Mouse (Mus musculus): ENCODE data around the gene Ank.

Gene Ank

DNA sequence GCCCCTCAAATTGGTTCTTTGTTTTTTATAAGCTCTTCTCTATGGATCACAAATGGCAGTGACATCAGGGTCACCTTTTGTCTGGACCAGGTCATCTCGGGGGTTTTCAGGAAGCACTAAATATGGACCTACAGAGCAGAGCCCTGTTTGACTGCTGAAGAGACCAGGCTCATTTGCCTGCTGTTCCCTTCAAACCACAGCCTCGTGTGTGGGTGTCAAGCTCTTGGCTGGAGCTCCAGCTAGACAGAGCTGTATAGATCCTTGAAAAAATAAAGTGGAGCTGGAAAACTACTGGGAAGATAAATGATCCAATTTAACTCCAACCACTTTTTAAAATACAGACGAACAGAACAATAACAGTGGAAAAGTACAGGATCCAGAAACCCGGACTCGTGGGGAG lies 70.3 kb downstream of the Ank start:
- DNase-seq (ENCODE audit: low read depth, low spot score), result no peak

DNA sequence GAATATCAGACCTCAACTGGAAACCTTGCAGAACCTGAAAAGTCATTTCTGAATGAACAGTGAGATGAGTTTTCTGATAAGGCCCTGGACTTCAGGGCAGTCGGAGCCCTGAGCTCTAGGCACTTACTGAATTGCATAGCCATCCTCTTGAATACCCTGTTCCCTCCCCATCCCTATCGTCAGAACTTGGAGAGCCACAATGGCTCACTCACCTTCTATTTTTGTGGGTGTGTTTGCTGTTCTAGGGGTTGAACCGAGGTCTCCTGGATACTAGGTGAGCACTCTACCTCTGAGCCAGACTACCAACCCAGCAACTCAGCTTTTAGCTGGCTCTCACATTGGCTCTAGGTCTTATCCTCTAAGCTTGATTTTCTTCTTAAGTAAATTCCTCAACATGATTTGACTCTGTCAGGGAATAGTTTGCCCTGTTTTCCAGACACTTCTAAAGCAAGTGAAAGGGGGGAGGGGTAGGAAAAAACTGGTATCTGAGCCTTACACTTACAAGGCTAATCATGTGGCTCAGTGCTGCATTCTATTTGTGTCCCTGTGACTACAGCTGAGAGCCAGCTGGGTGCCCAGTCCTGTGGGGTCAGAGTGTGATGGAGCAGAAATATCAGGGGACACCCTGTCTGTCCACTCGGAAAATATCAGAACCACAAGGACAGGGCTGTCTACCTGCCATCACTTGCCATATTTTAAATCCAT lies 71.2 kb downstream of the Ank start:
- no peak for DNase-seq (ENCODE audit: low read depth, low spot score)

DNA sequence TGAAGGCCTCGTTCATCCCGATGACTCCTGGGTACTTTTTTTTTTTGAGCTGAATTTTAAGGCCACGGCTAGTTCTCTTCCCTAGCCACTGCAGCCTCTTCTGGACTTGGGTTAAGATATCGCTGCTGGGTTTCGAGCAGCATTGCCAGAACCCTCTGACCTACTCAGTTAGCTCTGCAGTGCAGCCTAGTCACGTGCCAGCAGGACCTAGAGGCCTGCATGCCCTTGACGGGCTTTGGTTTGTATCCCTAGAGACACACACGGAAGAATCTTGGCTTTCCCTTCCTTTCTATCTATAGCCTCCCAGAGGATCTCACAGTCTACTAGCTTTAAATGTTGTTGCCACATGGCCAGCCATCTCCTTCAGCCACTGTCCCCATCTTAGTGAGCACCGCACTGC lies 73.3 kb downstream of the Ank start:
- no peak for DNase-seq (ENCODE audit: low read depth, low spot score)

DNA sequence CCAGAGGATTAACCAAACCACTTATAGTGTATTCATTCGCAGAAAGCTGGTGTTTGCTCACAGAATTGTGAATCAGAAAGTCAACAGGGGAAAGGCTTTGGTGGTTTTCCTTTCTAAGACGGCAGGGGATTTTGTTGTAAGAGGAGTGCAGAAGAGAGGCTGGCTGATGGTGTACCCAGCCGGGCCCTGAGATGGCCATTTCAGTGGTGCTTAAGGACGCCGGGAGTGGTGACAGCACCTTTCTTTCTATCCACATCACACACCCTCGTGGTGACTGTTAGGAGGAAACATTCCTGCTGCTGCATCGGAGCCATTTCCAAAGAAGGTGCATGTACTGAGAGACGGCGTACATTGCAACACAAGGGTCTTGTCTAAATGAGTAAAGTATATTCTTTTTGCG lies 78.7 kb downstream of the Ank start:
- no peak for DNase-seq (ENCODE audit: low read depth, low spot score)

DNA sequence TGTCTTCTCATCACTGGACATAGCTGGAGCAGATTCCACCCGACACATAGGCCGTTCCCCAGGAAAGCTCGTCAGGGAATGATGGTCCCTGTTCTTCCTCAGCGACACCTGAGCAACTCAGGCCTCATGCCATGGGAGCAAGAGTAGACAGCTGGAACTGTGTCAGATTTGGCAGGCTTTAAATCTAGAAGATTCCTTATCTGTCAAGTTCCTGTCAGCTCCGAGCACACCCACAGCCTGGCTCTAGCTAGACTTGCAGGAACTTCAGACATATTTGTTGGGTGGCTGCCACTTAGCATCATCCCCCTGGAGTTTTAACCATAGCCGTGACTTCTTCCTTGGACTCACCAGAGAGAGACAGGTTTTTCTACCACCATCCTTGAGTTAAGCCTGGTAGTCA lies 81.6 kb downstream of the Ank start:
- no peak for DNase-seq (ENCODE audit: low read depth, low spot score)

DNA sequence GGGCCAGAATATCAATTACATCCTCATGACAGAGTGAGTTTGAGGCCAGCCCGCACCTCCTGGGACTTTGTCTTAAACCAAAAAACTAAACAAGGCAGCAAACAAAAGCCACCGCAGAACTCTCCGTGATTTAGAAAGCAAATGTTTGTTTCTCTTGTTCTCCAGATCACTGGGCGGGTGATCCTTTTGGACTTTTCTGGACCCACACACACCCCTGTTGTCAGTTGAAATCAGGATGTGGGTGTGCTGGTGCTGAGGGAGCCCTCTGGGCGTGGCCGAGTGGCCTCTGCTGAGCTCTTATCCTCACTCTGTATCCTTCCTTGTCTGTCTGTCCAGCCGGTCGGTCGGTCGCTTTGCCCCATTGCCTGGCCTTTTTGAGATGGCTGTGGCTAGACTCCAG lies 82.6 kb downstream of the Ank start:
- no peak for DNase-seq (ENCODE audit: low read depth, low spot score)

DNA sequence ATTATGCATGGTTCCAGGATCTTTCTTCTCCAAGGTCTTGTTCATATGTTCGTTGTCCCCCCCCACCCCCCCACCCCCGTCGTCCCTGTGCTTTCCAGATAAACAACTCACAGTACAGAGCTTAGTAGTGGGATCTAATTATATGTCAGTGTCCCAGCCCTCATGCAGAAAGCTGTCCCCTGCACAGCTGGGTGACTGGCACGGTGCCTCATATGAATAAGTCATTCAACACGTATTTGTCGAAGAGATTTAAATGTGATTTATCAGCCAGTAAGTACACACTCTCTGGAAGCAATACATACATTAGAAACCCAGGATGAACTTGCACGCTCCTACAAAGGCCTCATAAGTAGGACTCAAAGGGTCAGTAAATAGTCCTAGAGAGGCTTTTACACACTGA lies 83.4 kb downstream of the Ank start:
- no peak for DNase-seq (ENCODE audit: low read depth, low spot score)

DNA sequence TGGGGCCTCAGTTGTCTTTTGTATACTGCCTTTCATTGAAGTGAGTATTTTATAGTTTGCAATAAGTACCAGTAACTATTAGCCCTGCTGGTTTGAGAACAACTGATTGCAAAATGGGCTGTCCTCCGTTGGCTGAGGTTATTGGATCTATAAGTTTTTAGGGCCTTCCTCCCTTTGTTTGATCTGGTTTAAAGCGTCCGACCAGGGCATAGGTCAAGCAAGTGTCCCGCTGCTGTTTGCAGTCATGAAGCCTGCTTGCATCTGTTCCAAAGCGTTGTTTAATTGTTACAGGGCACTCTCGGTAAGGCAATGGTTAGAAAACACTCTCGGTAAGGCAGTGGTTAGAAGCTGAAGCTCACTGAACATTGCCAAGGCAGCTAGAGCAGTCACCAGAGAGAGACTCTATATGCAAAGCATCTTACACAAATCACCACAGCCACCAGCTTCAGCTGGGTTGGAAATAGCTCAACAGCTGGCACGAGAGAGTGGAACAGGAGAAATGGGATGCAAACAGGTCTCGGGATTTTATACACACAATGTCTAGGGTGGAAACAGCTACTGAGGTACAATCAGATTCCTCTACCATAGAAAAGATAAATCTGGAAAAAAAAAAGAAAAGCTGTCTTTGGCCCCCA lies 84.0 kb downstream of the Ank start:
- no peak for DNase-seq (ENCODE audit: low read depth, low spot score)

DNA sequence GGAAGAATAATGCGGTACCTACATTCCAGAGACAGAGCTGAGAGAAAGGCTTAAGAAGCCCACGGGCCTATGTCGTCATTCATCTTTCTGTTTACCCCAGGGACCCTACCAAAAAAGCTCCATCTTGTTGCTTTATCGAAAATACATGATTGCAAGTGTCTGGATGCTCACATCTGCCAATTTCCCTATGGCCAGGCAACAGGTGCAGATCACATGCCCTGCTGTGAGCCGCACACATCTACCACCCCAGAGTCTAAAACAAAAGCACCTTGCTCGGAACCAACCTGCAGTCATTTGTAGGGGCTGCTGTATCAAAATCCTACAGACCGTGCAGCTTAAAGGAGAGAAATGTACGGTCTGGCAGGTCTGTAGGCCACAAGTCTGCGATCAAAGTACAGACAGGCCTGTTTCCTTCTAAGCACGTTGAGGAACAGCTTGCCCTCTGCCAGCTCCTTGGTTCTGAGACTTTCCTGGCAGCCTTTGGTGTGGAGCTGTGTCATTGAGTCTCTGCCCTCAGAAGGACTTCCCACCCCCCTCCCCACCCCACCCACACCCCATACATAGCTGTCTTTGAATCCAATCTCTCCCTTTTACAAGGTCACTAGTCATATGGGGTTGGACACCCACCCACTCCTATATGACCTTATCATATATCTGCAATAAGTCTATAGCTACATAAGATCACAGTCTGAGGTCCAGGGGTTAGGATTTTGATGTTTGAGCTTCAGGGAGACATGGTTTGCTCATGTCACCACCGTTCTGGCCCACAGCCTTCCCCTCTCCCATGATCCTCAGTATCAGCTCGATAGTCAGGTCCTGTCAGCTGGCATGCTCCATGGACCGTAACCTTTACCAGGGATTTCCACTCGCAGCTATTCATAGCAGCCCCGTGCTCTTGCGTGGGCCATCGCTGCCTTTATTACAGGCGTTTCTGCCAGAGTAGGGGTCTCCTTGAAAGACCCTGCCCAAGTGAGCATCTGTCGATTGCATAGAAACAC lies 84.9 kb downstream of the Ank start:
- no peak for DNase-seq (ENCODE audit: low read depth, low spot score)

DNA sequence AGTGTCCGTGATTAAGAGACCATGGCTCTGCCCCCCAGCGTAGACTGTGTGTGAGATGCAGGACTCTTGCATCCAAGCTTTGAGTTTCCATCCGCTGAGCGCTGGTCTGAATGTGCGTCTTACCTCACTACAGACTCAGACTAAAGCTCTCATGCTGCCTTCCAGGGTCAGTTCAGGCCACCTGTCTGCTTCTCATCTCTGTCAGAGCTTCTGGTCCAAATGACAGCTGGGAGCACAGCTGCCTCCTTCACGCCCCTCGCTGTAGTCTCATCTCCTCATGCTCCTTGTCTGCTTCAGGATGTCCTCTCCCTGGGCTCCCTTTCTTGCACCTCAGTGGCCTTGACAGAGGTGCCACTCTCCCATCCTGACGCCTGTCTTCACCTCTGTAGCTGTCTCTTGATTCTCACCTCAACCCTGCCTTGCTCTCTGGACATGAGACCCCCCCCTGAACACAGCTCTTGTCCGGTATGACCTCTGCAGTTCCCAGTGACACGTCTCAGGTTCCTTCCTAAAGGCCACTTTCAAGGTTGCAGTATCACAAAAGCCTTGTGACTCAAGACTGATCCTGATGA lies 85.7 kb downstream of the Ank start:
- DNase-seq (ENCODE audit: low read depth, low spot score), result no peak

DNA sequence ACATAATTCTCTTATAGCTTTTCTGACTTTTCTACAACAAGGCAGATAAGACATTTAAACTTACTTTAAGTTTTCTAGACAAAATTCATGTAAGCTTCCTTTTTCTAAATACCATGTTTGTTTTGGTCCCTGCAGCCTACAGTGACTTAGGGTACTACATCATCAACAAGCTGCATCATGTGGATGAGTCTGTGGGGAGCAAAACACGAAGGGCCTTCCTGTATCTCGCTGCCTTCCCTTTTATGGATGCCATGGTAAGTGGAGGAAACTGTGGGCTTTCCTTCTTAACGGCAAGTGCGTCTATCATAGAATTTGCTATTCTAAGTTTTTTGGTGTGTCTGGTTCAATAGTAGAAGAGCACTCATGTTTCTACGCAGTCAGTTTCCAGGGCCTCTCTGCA lies 87.1 kb downstream of the Ank start:
- no peak for DNase-seq (ENCODE audit: low read depth, low spot score)

DNA sequence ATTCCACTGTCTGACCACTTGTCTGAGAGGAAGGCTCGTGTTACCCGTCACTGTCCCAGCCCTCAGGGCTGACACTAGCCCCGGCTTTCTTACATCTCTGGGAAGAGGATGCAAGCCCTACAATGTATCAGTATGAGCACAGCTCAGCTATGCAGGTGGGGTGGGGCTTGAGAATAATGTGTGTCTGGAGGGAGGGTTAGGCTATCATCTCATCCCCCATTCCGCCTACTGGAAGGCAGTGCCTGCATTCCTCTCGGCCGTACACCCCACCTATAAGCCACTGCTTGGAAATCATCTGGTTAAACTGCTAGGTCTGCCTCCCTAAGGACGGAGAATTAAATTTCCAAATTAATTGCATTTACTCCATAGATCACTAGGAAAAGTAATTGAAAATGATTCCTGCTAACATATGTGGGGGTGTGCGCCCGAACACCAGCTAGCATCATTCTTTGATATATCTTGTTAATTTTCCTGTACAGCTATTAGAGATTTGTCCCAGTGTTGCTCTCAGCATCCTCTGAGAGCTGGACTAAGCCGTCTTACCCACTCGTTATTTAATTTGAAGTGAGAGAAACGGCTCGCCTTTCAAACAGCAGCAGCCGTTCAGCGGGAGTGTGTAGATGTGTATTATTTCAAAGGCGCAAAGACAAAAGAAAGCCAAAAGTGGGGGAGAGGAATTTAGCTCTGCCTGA lies 92.1 kb downstream of the Ank start:
- peak; percentile 19 for DNase-seq (ENCODE audit: low read depth, low spot score)

DNA sequence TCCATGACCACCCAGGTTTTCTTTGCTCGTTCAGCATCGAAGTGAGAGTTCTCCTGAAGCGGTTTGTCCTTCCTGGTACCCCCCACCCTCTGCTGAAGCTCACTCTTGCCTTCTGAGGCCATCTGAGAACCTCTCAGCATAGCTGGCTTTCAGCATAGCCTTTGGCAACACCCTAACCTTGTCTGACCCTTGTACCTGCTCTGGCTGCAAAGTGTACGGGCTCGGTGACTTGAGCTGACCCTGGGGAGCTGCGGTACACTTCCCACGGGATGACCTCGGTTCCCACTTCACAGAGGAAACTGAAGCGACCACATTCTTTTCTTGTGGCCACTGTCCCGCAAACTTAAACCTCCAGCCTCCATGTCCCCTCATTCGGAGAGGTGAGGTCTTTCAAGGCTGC lies 93.8 kb downstream of the Ank start:
- DNase-seq (ENCODE audit: low read depth, low spot score), result no peak

DNA sequence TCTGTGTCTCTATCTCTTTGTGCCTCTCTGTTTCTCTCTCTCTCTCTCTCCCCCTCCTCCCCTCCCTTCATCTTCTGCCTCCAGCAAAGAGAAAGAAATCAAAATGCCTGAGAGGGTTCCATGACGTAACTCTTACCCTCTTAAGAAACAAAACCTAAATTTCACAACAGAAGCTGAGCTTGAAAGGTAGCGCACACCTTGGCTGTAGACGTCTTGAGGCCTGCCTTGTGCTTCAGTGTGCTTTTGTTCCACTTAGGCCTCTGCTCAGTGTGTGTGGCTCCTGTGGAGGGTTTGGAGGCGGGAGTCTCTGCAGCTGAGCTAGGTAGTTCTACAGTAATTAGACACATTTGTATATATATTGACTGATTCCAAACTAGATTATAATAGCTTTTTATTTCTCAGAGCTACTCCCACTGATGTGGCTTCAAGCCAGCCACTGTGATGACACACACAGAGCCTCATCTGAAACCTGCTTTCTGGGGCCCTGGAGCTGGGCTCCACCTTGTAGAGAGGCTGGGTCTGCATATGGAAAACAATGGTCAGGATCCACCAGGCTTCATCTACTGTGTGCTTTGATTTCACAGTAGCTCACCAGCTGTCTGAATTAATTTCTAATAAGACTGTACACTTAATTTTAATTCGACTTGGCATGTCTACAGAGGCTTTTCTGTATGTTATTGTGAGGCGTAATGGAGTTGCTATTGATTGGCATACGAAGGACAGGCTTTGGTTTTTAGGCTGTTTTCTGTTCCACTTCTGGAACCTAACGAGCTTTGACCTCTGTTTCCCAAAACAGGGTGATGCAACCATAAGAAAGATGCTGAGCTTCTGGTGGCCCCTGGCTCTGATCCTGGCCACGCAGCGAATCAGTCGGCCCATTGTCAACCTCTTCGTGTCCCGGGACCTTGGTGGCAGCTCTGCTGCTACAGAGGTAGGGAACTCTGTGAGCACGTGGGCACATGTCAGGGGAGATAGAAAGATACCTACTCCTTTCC lies 97.9 kb downstream of the Ank start:
- DNase-seq (ENCODE audit: low read depth, low spot score), result no peak

DNA sequence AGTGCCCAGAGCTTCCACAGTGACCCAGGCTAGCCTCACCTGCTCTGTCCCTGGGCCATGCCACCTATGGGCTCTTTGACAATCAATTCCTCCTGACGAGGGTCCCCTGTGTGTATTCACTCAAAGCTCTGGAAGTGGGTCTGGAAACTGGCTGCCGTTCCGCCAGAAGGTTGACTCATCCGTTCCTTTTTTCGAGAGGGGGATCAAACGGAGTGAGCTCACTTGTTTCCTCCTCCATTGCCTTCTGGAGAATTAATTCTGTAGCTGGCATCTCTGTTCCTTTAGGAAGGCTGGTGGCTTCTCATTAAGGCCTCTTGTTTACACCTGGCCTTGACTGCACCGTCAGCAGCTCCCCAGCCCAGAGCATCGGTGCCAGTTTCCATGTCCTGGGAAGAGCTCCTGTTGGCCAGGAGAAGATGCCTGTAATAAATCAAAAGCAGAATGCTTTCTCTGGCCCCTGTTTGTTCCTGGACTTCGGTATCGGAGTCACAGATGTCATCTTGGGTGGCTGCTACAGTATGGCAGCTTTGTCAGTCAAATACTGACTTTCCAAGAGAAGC lies 99.2 kb downstream of the Ank start:
- DNase-seq (ENCODE audit: low read depth, low spot score), result no peak

DNA sequence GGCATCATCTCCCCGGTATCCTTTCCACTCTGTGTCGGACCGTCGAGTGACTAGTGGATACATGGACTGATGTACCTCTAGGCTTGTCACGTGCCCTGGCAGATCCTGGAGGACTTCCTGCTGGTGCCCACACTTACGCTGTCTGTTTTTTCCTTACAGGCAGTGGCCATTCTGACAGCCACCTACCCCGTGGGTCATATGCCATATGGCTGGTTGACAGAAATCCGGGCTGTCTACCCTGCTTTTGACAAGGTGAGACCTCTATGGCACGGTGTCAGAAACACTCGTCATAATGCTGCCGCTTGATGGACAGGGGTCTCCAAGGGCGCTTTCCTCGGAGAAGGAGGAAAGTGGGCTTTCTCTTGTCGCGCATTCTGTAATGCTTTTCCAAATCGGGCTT lies 100.9 kb downstream of the Ank start:
- DNase-seq (ENCODE audit: low read depth, low spot score), result no peak

DNA sequence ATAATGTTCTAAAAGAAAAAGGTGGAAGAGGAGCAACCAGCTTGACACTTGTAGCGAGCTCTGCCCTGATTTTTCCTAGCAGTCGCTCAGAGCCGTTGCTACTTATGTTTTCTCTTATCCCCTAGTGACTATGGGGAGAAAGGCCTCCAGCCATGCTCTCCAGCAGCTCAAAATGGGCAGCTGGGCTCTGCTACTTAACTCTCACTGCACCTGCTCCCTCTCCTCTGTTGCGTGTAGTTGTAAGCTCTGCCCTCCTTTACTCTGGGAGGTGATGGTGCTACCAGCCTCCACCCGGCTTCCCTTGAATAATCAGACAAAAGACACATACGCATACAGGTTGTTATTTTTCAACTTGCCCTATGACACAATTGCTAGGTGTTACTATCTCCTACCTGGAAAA lies 101.9 kb downstream of the Ank start:
- DNase-seq (ENCODE audit: low read depth, low spot score), result no peak

DNA sequence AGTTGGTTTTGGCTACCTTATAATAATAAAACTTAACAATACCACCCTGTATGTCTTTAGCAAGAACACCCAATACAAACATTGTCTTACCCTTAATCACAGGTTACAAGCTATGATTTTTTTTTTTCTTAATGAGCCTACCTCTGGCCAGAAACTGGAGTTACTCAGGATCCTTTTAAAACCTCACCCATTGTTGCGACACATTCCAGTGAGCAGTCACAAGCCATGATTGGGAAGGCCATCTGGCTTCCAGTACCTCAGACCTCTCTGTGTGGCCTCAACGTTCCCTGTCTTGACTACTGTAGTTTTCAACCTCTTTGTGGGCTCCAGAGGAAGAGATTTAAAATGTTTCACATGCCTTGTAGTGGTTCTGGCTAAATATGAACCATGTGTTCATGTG lies 103.4 kb downstream of the Ank start:
- DNase-seq (ENCODE audit: low read depth, low spot score), result no peak

DNA sequence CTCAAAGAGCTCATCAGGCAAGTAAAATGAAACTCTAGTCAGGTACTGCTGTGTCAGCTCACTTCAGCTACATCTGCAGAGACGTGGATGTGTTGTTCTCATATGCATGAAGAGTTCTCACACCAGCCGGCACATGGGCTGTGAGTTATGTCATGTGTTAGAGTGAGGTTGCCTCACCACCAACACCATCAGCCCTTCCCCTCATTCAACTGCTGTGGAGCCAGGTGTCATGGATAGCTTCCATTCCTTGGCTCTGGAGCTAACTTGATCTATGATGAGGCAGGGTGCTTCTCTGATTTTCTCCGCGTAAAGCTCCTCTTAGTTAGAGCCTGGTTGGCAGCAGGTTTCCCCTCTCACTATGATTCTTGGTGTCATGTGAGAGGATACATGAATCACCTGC lies 103.9 kb downstream of the Ank start:
- no peak for DNase-seq (ENCODE audit: low read depth, low spot score)

DNA sequence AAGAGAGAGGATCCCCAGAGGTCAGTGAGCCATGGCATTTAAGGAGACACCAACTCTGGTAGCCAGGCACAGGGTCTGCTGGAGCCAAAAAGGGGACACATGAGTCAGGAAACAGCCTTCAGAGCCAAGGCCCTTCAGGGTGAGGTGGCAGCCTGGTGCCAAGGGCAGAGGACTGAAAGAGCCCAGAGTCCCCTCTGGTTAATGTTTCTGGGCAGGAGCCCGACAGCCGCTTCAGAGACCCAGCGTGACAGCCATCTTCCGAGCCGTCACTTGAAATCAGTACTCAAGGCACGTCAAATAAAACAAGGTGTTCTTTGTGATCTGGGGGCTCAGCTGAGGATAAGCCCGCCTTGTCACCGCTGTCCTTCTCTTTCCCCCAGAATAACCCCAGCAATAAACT lies 104.7 kb downstream of the Ank start:
- DNase-seq (ENCODE audit: low read depth, low spot score), result no peak

Measured in R1 (cell line).